Mouse (Mus musculus) liver, postnatal 0 days (tissue): ENCODE data around the gene Rec8. TPM values are rescaled to one million over a fixed set of nuclear protein-coding genes. Genes with fewer than 3 reads are reported as not detected.

Experiments
- ATAC-seq: fragments of 200-750 bp; cut with Nextera tagmentation; 2 replicates; pipeline ENCODE4 v1.8.0; 2017; ENCODE audit warnings: mild to moderate bottlenecking, moderate library complexity
- DNase-seq: peaks from one replicate; pipeline ENCODE4 v3.0.0-alpha.2; 2016
- H3K27ac ChIP-seq: fragments of 300-500 bp; sonication (generic); 2 replicates; pipeline ENCODE4 v1.5.1; 2014; ENCODE audit warnings: antibody characterized with exemption, moderate library complexity, mild to moderate bottlenecking, low read depth
- H3K27me3 ChIP-seq: fragments of 300-500 bp; sonication (generic); 2 replicates; pipeline ENCODE4 v1.6.1; 2014; ENCODE audit warnings: low read length, control low read depth, mixed read lengths; ENCODE audit not compliant: insufficient read depth
- H3K36me3 ChIP-seq: fragments of 300-500 bp; sonication (generic); replicated peaks from 2 replicates; pipeline ENCODE4 v1.6.1; 2014; ENCODE audit warnings: mild to moderate bottlenecking, control low read depth, low read length, moderate library complexity, mixed read lengths; ENCODE audit not compliant: insufficient read depth
- H3K4me1 ChIP-seq: fragments of 300-500 bp; sonication (generic); 2 replicates; pipeline ENCODE4 v1.6.1; 2014; ENCODE audit warnings: antibody characterized with exemption, mild to moderate bottlenecking, control low read depth; ENCODE audit not compliant: insufficient read depth
- H3K4me2 ChIP-seq: fragments of 300-500 bp; sonication (generic); 2 replicates; pipeline ENCODE4 v1.6.1; 2014; ENCODE audit warnings: low read depth, mild to moderate bottlenecking, low read length, moderate library complexity, mixed read lengths
- H3K4me3 ChIP-seq: fragments of 300-500 bp; sonication (generic); 2 replicates; pipeline ENCODE4 v1.5.1; 2014; ENCODE audit warnings: low read depth, low read length
- H3K9ac ChIP-seq: fragments of 300-500 bp; sonication (generic); replicated peaks from 2 replicates; pipeline ENCODE4 v1.6.1; 2014; ENCODE audit warnings: mild to moderate bottlenecking, moderate library complexity
- H3K9me3 ChIP-seq: fragments of 300-500 bp; sonication (generic); 2 replicates; pipeline ENCODE4 v1.6.1; 2016; ENCODE audit warnings: mild to moderate bottlenecking, control low read depth, low read length, mixed read lengths
- CTCF ChIP-seq: sonication (generic); IDR thresholded peaks from 2 replicates; pipeline ENCODE4 v1.5.1; 2016; ENCODE audit warnings: antibody characterized with exemption, low read depth
- EP300 ChIP-seq: IDR thresholded peaks from 2 replicates; pipeline ENCODE4 v1.6.1; 2016; ENCODE audit warnings: antibody characterized with exemption, low read depth, mild to moderate bottlenecking
- WGBS: fragments of 180-500 bp; shearing (Covaris S2); extraction: QIAGEN DNeasy Blood & Tissue Kit; methylation state at CpG from one replicate; pipeline ENCODE4 v1.1.7; 2014; ENCODE audit not compliant: insufficient replicate concordance; 5-methylcytosine and 5-hydroxymethylcytosine counted together
- polyA plus RNA-seq: library from polyadenylated mRNA; unstranded; fragments of >200 nt; fragmentation: Nextera tagmentation; extraction: Ambion mirVana; gene quantifications from 2 replicates; pipeline ENCODE4 v1.2.1, GENCODE M21; 2015

The Rec8 gene
- polyA plus RNA-seq, 1 experiment from 2014 or later, result 1.5 TPM

- DNase-seq (no peak), ATAC-seq (peak; percentile 40)
- Histone ChIP-seq H3K4me3 (peak overlapping the region; percentile 55), H3K27ac (no peak overlapping the region), H3K9me3 (no peaks in the 10 kb centered on the region), H3K4me2 (peak overlapping the region; percentile 82), H3K36me3 (peaks cover 69% of the 10 kb centered on the region), H3K27me3 (no peaks in the 10 kb centered on the region), H3K9ac (peak overlapping the region; percentile 61), H3K4me1 (peaks cover 7% of the 10 kb centered on the region)
- TF ChIP-seq CTCF (no peak), EP300 (no peak)
- WGBS, result 9% methylated on average over 19 of the region's 23 CpGs
Measured at GRCm38 (mm10) chr14:55634874-55635522, 17.2 kb downstream of the Rec8 start.

GRCm38 (mm10) chr14:55635523-55636007 lies 17.7 kb downstream of the Rec8 start, which contains the start of gene Ipo4:
Ipo4 (minus strand) TSS chr14:55635957.
- DNase-seq, result peak; percentile 92
- Histone ChIP-seq H3K9ac (peak within 1 kb of the TSS; percentile 61), H3K4me2 (peak within 1 kb of the TSS; percentile 82), H3K27me3 (no peaks in the 10 kb centered on the region), H3K27ac (peak within 1 kb of the TSS; percentile 53; the same call in 1 of the 2 replicates), H3K4me3 (peak within 1 kb of the TSS; percentile 55), H3K9me3 (no peaks in the 10 kb centered on the region), H3K4me1 (peaks cover 7% of the 10 kb centered on the region), H3K36me3 (peaks cover 69% of the 10 kb centered on the region)
- ATAC-seq, result peak; percentile 95
- WGBS, result 1% methylated on average over 33 of the region's 33 CpGs
- TF ChIP-seq EP300 (0 out of 2 replicates have a peak, but pooled peaks have one; percentile 16), CTCF (no peak)

- WGBS, result 97% methylated on average over 9 of the region's 9 CpGs
- Histone ChIP-seq H3K9me3 (no peaks in the 10 kb centered on the region), H3K9ac (no peak within 1 kb of the TSS), H3K4me2 (no peak within 1 kb of the TSS), H3K27me3 (no peaks in the 10 kb centered on the region), H3K4me3 (no peak within 1 kb of the TSS), H3K36me3 (peaks cover 62% of the 10 kb centered on the region), H3K27ac (no peak within 1 kb of the TSS), H3K4me1 (peaks cover 14% of the 10 kb centered on the region)
- ATAC-seq, result no peak
- TF ChIP-seq CTCF (no peak), EP300 (no peak)
- DNase-seq, result no peak
Measured at GRCm38 (mm10) chr14:55637795-55638194, 20.0 kb downstream of the Rec8 start, which contains the start of gene Gm49378. Gm49378 (minus strand) TSS chr14:55637895.

- Histone ChIP-seq H3K4me1 (peaks cover 19% of the 10 kb centered on the region), H3K4me2 (no peak overlapping the region), H3K27ac (no peak overlapping the region), H3K4me3 (no peak overlapping the region), H3K9ac (no peak overlapping the region), H3K27me3 (no peaks in the 10 kb centered on the region), H3K9me3 (no peaks in the 10 kb centered on the region), H3K36me3 (peaks cover 47% of the 10 kb centered on the region)
- 95% methylated on average over 14 of the region's 14 CpGs for WGBS
- ATAC-seq, result no peak
- DNase-seq, result no peak
- TF ChIP-seq CTCF (no peak), EP300 (no peak)
Measured at GRCm38 (mm10) chr14:55640816-55641215, 23.0 kb downstream of the Rec8 start.

- WGBS, result 85% methylated on average over 13 of the region's 13 CpGs
- H3K27ac ChIP-seq, result no peak overlapping the region
- no peak overlapping the region for H3K4me2 ChIP-seq
- no peaks in the 10 kb centered on the region for H3K9me3 ChIP-seq
- no peak overlapping the region for H3K4me3 ChIP-seq
- peaks cover 46% of the 10 kb centered on the region for H3K36me3 ChIP-seq
- TF ChIP-seq EP300, result no peak
- no peak for TF ChIP-seq CTCF
- ATAC-seq, result no peak
- peaks cover 19% of the 10 kb centered on the region for H3K4me1 ChIP-seq
- no peak overlapping the region for H3K9ac ChIP-seq
- no peaks in the 10 kb centered on the region for H3K27me3 ChIP-seq
- no peak for DNase-seq
Measured at GRCm38 (mm10) chr14:55641291-55641690, 23.5 kb downstream of the Rec8 start.

DNA sequence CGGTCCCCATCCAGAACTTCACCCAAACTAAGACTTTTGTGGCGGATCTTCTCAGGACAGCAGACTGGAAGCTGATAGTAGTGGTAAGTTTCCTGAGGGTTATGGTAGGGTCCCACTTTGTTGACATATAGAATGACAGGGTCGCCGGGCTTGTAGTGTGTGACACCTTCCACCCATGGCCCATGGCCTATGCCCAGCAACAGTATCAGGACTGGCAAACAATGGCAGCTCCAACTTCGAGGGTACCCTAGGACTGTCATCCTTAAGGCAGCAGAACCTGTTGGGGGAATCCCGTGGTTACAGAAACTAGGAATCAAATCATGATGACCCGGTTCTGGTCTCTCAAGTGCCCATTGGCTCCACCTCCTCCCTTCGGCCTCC lies 24.8 kb downstream of the Rec8 start:
- WGBS, result 16% methylated on average over 8 of the region's 8 CpGs
- peak; percentile 6; the same call in 1 of the 2 replicates for ATAC-seq
- no peaks in the 10 kb centered on the region for H3K27me3 ChIP-seq

More for the DNA sequence above, 24.8 kb downstream of the Rec8 start:
- Histone ChIP-seq H3K9me3 (no peaks in the 10 kb centered on the region), H3K27ac (peak overlapping the region; percentile 94), H3K36me3 (peaks cover 40% of the 10 kb centered on the region), H3K9ac (peak overlapping the region; percentile 85), H3K4me2 (peak overlapping the region; percentile 92), H3K4me1 (peaks cover 19% of the 10 kb centered on the region), H3K4me3 (peak overlapping the region; percentile 77)
- TF ChIP-seq CTCF, result no peak
- TF ChIP-seq EP300, result no peak
- DNase-seq, result no peak
